Mouse (Mus musculus): ENCODE measurements at regions not wholly inside any gene's neighbourhood (a gene's known extent, or its start where the extent isn't known, plus 50 kb on each side); places are given as distances from the start of the nearest gene placed in this dataset.

DNA sequence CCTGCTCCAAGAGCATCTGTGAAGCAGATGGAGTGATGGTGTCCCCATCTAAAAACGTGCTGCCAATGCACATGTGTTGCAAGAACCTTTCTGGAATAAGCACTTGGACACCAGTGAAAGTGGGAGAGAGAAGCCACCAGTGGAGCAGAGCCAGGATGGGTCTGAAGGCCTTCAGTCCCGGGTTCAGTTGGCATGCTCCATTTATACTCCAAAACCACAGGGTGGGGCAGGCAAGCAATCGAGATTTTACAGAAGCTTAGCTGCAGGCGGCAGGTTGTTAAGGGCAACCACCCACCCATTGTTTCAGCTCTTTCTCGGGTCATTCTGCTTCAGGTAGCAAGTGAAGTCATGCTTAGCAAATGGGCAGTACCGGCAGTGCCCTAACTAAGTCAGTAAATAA lies 51.8 kb upstream of the Sv2b start:
- DNase-seq (ENCODE audit: low spot score in 2 of 2) = no peak

DNA sequence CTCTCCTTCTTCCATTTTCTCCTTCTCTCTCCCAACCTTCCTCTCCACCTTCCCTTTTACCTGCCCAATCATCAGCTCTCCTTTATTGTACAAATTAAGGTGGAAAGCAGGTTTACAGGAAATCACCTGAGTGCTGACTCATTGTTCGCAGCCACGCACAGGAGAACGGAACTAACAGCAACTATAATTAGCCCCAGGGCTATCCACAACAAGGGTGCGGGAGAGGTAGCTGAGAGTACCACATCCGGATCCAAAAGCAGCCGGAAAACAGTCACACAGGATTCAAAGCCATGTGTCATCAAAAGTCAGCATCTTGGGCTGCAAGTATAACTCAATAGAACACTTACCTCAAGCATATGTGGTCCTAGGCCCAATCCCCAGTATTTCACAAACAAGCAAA lies 53.5 kb upstream of the Sv2b start:
- no peak for DNase-seq (ENCODE audit: low spot score in 2 of 2)

DNA sequence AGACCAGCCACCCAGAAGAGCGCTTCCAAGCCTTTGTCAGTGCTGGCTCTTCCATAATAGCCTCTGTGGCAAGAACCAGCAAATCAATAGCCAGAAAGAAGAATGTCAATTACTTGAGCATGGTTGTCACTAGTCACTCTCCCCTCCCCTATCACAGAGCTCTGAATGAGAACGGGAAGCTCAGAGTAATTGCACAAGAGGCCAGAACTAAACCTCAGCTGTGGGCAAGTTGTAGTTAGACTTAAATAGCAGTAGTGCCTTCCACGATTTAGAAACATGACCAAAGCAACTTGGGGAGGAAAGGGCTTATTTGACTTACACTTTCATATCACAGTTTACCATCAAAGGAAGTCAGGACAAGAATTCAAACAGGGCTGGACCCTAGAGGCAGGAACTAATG lies 56.4 kb upstream of the Sv2b start:
- no peak for DNase-seq (ENCODE audit: low spot score in 2 of 2)

DNA sequence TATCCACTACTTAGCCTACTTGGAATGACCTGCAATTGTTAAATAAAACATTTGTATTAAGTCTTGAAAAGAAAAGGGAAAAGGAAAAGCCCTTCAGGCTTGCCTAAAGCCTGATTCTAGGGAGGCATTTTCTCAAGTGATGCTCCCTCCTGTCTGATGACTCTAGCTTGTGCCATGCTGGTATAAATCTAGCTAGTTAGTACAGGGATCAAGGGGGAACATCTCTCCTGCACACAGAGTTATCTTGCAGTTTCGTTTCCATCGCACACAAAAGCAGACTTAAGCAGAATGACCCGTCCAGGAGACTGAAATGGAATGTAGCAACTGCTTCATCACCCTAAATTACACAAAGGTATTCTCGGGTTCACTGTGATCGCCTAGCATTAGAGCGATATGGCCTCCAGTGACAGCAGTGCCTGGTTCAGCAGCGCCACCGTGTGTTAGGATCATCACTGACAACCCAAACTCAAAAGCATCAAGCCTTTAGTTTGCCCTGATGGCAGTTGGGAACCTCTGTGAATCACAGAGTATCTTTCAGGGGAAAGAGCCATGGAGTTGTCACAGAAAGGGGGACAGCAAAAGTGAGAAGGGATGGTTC lies 57.3 kb upstream of the Sv2b start:
- peak; percentile 90 to 93 for DNase-seq (ENCODE audit: low spot score in 2 of 2)

DNA sequence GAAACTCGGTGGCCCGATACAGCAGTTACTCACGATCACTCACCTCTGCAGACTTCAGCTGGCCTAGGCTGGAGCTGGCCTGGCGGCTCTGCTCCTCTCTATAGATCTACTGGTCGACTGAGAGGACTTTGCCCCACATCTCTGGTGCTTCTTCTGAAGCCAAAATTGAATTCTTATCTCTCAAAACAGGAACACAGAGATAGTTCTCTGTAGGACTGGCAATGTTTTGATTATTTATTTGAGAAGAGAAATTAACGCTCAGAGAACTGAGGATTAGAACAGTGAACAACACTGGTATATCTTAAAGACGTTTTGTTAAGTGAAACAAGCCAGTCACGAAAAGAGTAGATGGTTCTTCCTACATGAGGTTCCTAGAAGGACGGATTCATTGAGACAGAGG lies 59.3 kb upstream of the Sv2b start:
- no peak for DNase-seq (ENCODE audit: low spot score in 2 of 2)

DNA sequence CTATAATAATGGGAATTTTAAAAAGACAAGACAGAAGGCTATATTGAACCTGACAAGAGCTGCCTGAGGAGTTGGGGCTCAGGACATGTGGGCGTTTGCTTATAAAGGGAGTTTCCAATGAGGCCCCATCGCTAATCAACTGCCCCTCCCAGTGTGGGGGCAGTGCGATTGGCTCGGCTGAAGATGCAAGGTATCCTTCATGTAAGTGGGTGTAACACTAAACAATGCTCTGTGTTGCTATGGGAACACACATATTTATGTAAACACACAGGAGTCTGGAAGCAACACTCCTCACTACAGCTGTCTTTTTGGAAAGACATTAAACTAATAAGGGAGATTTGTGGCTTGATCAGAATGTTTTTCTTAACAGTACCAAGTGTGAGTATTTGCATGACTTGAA lies 60.3 kb upstream of the Sv2b start:
- DNase-seq (ENCODE audit: low spot score in 2 of 2) = no peak

DNA sequence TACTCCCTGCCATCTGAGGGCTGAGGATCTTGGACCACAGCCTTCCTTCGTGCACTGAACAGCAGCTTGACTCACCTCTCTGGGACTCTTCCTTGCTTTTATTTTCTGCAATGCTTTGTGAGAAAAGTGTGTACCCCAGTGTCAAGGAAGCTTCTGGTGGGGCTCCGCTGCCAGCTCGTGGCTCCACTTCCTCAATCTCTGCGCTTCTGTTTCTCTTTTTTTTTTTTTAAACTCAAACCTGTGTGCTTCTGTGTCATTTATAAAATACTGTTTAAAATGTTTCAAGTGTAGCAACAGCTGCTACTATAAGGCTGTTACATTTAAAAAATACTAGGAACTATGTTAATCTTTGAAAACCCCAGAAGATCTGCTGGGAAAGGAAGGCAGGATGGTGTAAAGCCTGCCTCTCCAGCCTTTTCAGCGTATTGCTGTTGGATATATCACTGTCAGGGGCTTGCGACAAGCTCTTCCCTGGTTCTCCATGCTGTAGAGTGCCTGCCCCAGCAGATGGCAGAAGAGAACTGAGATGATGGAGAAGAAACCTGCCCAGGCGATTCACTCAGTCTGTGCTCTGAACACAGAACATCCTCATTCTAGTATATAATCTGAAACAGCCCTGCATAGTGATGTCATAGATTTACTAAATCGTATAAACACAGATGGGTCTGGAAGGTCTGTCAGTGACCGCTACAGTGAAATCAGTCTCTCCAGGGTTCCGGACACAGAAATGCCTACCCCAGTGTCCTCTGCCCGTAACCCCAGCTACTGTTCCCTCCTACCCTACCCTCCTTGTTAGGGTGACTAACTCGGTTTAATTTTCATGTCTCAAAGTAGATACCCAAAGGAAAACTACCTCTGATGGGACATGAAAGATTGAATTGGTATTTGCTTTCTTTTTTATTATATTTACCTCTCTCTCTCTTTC lies 61.8 kb upstream of the Sv2b start:
- DNase-seq (ENCODE audit: low spot score in 2 of 2) = peak; percentile 80 to 89

DNA sequence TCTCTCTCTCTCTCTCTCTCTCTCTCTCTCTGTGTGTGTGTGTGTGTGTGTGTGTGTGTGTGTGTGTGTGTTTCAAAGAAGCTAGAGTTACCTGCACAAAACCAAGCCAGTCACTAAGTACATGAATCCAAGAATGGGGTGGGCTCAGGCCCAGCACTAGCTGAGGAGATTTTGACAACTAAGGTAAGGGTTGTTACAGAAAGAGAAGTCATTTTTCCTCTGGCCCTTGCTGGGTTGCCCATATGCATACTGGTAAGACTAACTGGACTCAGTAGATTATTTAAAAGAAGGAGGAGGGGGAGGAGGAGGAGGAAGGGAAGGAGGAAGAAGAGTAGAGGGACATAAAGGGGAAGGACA lies 62.4 kb upstream of the Sv2b start:
- no peak for DNase-seq (ENCODE audit: low spot score in 2 of 2)

DNA sequence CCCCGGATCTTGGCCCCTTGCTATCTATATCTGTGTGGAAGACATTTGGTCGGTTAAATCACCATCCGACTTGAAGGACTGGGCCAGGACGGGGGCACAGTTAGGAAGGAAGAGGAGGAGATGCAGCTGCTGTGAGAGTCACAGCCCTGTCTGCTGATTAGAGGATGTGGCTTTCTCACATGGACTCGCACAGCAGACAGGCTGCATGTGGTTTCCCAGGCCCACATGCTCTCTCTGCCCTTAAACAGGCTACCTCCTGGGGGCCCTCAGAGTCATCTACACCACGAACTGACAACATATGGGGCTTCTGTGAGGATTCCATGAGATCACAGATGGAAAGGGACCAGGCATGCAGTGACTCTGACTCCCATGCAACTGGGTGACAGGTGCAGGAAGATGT lies 62.9 kb upstream of the Sv2b start:
- no peak for DNase-seq (ENCODE audit: low spot score in 2 of 2)

DNA sequence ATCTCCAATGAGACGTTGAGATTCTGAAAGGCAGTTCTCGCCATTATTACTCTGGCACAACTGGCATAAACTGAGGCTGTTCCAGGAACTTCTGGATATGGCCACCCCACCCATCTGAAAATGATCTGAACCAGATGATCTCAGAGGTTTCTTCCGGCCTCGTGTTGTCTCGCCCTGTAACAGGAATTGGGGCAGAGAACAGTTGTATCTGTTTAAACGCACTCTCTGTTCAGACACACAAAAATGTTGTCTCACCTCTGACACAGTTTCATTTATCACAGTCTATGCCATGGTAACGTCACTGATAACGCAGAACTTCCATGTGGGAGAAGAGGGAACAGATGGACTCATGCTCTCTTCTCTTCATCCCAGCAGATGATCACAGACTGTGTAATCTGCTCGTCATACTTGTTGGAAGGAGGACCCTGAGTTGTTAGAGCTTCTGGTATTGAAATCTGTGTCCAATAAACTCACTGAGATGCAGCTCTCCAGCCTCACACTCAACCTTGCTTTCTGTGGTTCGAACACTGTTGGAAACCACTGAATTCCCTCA lies 63.9 kb upstream of the Sv2b start:
- DNase-seq (ENCODE audit: low spot score in 2 of 2) = no peak

DNA sequence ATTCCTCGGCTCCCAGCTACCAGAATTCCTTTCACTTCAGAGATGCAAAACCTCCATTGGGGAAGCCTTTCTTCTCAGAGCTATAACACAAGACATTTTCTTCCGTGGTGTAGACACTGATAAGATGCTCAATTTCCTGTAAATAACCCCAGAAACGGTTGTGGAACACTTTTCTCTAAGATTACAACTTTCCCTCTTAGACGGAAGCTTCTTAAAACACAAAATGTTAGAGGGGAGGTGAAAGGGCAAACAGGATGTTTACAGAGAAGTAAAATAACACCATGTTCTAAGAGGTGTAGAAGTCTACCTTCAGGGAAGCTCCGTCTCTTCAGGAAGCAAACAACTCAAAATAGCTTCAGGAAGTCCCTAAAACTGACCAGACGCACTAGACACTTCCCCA lies 65.4 kb upstream of the Sv2b start:
- no peak for DNase-seq (ENCODE audit: low spot score in 2 of 2)

DNA sequence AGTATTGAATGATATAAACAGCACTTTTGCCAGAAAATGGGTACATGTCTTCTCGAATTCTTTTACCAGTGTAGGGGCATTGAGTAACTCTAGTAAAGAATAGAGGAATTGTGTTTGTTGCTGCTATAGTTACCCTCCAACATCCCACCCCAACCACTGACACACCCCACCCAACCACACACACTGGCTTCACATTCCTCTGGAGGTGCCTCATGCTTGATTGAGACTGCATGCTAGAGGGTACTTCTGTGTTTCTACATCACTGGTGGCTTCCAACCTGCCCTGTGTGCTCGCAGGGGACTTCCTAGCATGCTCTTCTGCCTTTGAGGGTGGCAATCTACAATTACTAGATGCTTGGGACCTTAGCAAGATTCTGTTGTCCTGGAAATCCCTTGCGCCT lies 70.5 kb upstream of the Sv2b start:
- DNase-seq (ENCODE audit: low spot score in 2 of 2) = no peak

DNA sequence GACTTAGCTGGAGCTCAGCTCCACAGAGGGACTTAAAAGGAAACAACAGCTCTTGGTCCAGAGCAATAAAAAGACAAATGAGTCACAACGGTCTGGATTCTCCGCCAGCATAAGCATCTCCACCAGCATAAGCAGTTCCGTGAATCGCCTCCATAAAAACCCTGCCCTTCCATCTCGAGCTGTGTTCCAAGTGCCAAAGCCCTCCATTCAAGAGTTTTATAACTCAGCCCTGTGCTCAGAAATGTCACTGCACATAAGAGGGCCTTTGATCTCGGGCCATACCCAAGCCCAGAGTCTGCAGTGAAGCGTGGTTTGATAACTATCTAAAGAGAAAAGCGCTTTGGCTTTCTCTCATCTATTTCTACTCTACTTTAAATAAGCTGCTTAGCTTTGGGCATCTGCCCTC lies 70.8 kb upstream of the Akap13 start:
- DNase-seq (ENCODE audit: low spot score in 2 of 2) = no peak

DNA sequence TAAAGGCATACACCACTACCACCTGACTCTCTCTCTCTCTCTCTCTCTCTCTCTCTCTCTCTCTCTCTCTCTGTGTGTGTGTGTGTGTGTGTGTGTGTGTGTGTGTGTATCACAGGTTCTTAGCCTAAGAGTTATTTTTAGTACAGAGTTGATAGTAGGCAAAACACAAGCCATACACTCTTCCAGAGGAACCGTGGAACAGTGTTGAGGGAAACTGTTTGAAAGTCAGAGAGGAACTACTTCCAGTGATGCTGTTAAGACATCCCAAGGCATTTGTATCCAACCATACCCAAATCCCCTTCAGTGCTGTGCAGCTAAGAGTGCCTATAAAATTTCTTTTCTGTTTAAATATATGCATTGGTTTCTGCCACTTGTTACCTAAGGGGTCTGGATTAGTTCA lies 68.3 kb upstream of the Akap13 start:
- no peak for DNase-seq (ENCODE audit: low spot score in 2 of 2)

DNA sequence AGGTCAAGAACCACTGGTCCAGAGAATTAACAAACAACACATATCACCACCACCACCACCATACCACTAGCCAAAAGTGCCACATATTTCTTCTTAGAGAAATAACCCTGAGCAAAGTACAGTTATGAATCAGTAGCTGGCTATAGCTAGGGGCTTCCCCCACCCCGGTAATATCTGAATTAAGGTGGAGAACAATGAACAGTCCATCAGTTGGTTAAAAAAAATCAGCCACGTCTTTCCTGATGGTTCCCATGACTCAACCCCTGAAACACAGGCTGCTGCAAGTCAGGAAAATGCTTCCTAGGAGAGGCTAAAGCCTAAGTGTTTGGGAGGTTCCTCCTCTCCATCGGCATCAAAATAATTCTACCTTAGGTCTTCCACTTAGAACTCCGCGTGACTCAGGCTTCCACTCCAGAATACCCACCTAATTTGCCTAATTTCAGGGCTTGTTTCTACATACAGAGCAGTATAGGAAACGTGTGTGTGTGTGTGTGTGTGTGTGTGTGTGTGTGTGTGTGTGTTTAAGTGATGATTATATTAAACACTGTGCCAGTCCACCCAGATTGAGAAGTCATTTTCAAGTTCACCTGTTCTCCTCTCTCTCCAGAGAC lies 67.4 kb upstream of the Akap13 start:
- no peak for DNase-seq (ENCODE audit: low spot score in 2 of 2)

DNA sequence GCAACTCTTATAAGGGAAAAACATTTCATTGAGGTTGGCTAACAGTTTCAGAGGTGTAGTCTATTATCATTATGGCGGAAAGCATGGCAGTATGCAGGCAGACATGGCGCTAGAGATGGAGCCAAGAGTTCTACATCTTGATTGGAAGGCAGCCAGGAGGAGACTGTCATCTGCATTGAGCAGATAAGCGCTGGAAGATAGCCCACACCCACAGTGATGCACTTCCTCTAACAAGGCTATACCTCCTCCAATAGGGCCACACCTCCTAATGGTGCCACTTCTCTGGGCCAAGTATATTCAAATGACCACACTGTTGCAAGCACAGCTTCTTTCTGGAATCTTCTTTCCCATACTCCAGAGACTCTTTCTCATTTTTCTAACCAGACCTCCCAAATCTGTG lies 65.2 kb upstream of the Akap13 start:
- no peak for DNase-seq (ENCODE audit: low spot score in 2 of 2)

DNA sequence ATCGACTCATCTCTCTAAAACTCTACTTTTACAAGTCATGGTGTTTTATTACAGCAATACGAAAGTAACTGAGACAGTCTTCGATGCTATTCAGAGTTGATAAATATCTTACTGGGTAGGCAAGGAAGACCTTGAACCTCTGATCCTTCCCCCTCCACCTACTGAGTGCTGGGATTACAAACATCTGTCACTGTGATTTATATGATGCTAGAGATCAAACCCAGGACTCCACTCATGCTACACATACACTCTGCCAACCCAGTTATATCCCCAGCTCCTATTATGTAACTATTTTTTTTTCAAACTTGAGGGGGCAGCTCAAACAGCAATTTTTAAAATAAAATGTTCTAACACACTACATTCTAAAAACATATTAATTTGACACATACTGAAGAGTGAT lies 62.6 kb upstream of the Akap13 start:
- no peak for DNase-seq (ENCODE audit: low spot score in 2 of 2)

DNA sequence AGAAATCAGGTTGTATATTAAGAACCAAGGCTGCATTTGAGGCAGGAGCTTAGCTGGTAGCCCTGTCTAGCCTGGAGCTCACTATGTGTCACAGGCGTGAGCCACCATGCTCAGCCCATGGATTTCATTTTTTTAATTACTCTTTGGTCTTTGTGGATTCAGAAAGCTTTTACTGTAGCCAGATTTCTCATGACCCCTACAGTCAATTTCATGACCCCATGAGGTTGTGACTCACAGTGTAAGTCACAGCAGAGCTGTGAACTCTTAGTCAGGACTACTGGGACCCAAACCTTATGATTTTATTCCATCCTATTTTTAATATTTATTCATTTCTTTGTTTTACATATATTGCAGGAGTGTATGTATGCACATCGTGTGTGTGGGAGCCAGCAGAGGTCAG lies 61.9 kb upstream of the Akap13 start:
- no peak for DNase-seq (ENCODE audit: low spot score in 2 of 2)

DNA sequence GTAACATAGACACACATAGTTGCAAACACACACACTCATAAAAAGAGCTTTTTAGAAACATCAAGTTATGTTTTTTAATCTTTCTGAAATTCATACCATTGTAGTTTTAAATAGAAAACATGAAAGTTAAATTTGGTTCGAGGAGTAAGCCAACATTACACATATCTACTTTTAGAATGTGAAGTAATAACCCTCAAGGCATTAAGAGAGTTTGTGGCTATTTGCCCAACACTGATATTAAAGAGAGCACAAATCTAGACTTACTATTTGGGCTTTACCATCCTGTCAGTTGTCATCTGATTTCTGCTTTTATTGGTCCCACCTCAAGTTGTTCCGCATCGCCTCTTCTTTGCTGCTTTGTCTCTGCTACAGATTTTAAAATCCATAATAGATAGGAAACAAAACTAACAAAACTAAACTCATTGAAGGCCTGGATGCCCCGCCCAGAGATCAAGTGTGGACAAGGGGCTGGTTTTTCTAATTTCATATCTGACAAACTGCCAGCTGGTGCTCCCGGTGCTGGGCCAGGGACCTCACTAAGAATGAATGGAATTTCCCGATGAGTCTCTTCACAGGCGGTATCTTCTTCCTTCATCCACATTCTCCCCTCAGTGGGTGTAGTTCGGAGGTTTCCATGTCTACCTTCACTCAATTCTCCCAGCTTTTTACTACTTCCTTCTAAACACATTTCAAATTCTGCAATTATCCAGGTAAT lies 60.3 kb upstream of the Akap13 start:
- DNase-seq (ENCODE audit: low spot score in 2 of 2) = no peak

DNA sequence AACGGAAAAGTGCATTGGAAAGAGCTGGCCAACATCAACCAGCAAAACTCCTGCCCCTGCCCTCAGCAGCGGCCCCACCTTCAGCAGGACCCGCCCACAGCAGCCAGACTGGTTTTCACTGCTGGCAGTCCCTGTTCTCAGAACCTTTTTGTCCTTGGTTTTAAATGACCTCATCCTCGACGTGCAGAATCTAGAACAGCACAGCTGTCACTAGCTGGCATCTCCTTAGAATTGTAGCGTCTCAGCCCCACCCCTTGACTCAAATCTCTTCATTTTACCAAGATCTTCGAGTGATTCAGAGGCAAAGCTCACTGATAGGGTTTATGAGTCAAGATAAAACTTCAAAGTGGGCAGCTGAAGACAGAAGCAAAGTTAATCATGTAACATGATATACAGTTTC lies 57.8 kb upstream of the Akap13 start:
- no peak for DNase-seq (ENCODE audit: low spot score in 2 of 2)

DNA sequence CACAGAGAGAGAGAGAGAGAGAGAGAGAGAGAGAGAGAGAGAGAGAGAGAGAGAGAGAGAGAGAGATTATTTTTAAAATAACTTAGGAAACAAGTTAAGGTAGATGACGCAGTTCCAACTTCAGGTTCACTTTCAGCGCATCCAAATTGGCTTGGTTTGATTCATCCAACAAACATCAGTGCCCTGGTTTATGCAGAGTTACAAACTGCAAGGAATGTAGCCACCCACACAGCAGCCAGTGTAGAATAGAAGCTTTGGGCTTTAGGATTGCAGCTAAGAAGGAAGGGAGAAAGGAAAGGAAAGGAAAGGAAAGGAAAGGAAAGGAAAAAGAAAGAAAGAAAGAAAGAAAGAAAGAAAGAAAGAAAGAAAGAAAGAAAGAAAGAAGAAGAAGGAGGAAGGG lies 56.9 kb upstream of the Akap13 start:
- DNase-seq (ENCODE audit: low spot score in 2 of 2) = peak in 1 of 2 experiments; percentile 32

Data from frontal cortex, postnatal 36 days (tissue).